Mouse (Mus musculus): ENCODE data around the gene Gabarapl2. TPM values are rescaled to one million over a fixed set of nuclear protein-coding genes. Genes with fewer than 3 reads are reported as not detected.

The Gabarapl2 gene
- polyA plus RNA-seq, 1 experiment from 2014 or later: 187 TPM

- no peak overlapping the region for H3K4me3 ChIP-seq (ENCODE audit: low read depth, low read length)
- H3K9ac ChIP-seq (replicated peaks; ENCODE audit: low read depth, low read length): no peak overlapping the region
- H3K27me3 ChIP-seq (ENCODE audit: control insufficient read depth, insufficient read depth, low read length): no peaks in the 10 kb centered on the region
- H3K9me3 ChIP-seq (ENCODE audit: control insufficient read depth, low read depth, low read length): no peaks in the 10 kb centered on the region
- H3K36me3 ChIP-seq (ENCODE audit: control insufficient read depth, insufficient read depth, low read length): peaks cover 31% of the 10 kb centered on the region
- no peak for ATAC-seq (ENCODE audit: insufficient number of reproducible peaks, insufficient read depth, low FRiP score, low read depth)
- no peak overlapping the region for H3K27ac ChIP-seq (ENCODE audit: low read length)
- H3K4me1 ChIP-seq (ENCODE audit: control insufficient read depth, insufficient read depth, low read length): no peaks in the 10 kb centered on the region; the same call in 1 of the 2 replicates
- WGBS: 23% methylated on average over 7 of the region's 7 CpGs
- H3K4me2 ChIP-seq (replicated peaks; ENCODE audit: low read depth, low read length): no peak overlapping the region
These were observed 49.4 kb downstream of the Gabarapl2 start for GRCm38 (mm10) chr8:111989911-111990310.

- Histone ChIP-seq H3K27ac (ENCODE audit: low read length) (no peak overlapping the region), H3K4me3 (ENCODE audit: low read depth, low read length) (peak overlapping the region; percentile 84), H3K36me3 (ENCODE audit: control insufficient read depth, insufficient read depth, low read length) (peaks cover 38% of the 10 kb centered on the region), H3K9me3 (ENCODE audit: control insufficient read depth, low read depth, low read length) (no peaks in the 10 kb centered on the region), H3K9ac (replicated peaks; ENCODE audit: low read depth, low read length) (peak overlapping the region; percentile 63; the same call in 1 of the 2 replicates), H3K4me2 (replicated peaks; ENCODE audit: low read depth, low read length) (peak overlapping the region; percentile 66), H3K27me3 (ENCODE audit: control insufficient read depth, insufficient read depth, low read length) (no peaks in the 10 kb centered on the region), H3K4me1 (ENCODE audit: control insufficient read depth, insufficient read depth, low read length) (no peaks in the 10 kb centered on the region; the same call in 1 of the 2 replicates)
- ATAC-seq (ENCODE audit: insufficient number of reproducible peaks, insufficient read depth, low FRiP score, low read depth): no peak
- 60% methylated on average over 8 of the region's 8 CpGs for WGBS
These were observed 50.8 kb downstream of the Gabarapl2 start for GRCm38 (mm10) chr8:111991278-111991677.

- H3K27ac ChIP-seq (ENCODE audit: low read length): no peak within 1 kb of the TSS
These were observed 51.7 kb downstream of the Gabarapl2 start, which contains the start of gene Adat1 for GRCm38 (mm10) chr8:111992013-111992702. TSS of gene Adat1 (minus strand) at chr8:111992302.

GRCm38 (mm10) chr8:111992703-111993039, 52.2 kb downstream of the Gabarapl2 start:
- 68% methylated on average over 3 of the region's 3 CpGs for WGBS
- peak overlapping the region; percentile 84; the same call in 1 of the 2 replicates for H3K4me3 ChIP-seq (ENCODE audit: low read depth, low read length)
- no peak overlapping the region for H3K9ac ChIP-seq (replicated peaks; ENCODE audit: low read depth, low read length)
- no peaks in the 10 kb centered on the region for H3K27me3 ChIP-seq (ENCODE audit: control insufficient read depth, insufficient read depth, low read length)
- no peaks in the 10 kb centered on the region; the same call in 1 of the 2 replicates for H3K4me1 ChIP-seq (ENCODE audit: control insufficient read depth, insufficient read depth, low read length)
- peaks cover 50% of the 10 kb centered on the region for H3K36me3 ChIP-seq (ENCODE audit: control insufficient read depth, insufficient read depth, low read length)
- 0 out of 2 replicates have a peak overlapping the region, but pooled peaks have one; percentile 66 for H3K4me2 ChIP-seq (replicated peaks; ENCODE audit: low read depth, low read length)
- H3K27ac ChIP-seq (ENCODE audit: low read length): no peak overlapping the region
- ATAC-seq (ENCODE audit: insufficient number of reproducible peaks, insufficient read depth, low FRiP score, low read depth): no peak
- no peaks in the 10 kb centered on the region for H3K9me3 ChIP-seq (ENCODE audit: control insufficient read depth, low read depth, low read length)

More at GRCm38 (mm10) chr8:111992013-111992702, 51.7 kb downstream of the Gabarapl2 start, which contains the start of gene Adat1:
- Histone ChIP-seq H3K4me1 (ENCODE audit: control insufficient read depth, insufficient read depth, low read length) (no peaks in the 10 kb centered on the region; the same call in 1 of the 2 replicates), H3K36me3 (ENCODE audit: control insufficient read depth, insufficient read depth, low read length) (peaks cover 46% of the 10 kb centered on the region), H3K4me3 (ENCODE audit: low read depth, low read length) (peak within 1 kb of the TSS; percentile 84), H3K27me3 (ENCODE audit: control insufficient read depth, insufficient read depth, low read length) (no peaks in the 10 kb centered on the region), H3K9me3 (ENCODE audit: control insufficient read depth, low read depth, low read length) (no peaks in the 10 kb centered on the region), H3K4me2 (replicated peaks; ENCODE audit: low read depth, low read length) (peak within 1 kb of the TSS; percentile 66), H3K9ac (replicated peaks; ENCODE audit: low read depth, low read length) (peak within 1 kb of the TSS; percentile 63)
- 4% methylated on average over 32 of the region's 33 CpGs for WGBS
- ATAC-seq (ENCODE audit: insufficient number of reproducible peaks, insufficient read depth, low FRiP score, low read depth): peak; percentile 93

Other genes starting within 250 kb of the Gabarapl2 start
- 201 TPM in 1 of 2 replicates, not detected in the other for gene Ctrb1, start 249.7 kb upstream of the Gabarapl2 start, polyA plus RNA-seq (2014; fragmentation: Nextera tagmentation; extraction: Ambion mirVana)
- 43.5 and 46.5 TPM in 2 replicates for gene Bcar1, start 196.9 kb upstream of the Gabarapl2 start, polyA plus RNA-seq (2014; fragmentation: Nextera tagmentation; extraction: Ambion mirVana)
- gene Cfdp1, start 86.4 kb upstream of the Gabarapl2 start, polyA plus RNA-seq (2014; fragmentation: Nextera tagmentation; extraction: Ambion mirVana): 206 and 215 TPM in 2 replicates
- 9.7 and 11.8 TPM in 2 replicates for gene Tmem170, start 64.0 kb upstream of the Gabarapl2 start, polyA plus RNA-seq (2014; fragmentation: Nextera tagmentation; extraction: Ambion mirVana)
- gene Chst5, start 30.3 kb upstream of the Gabarapl2 start, polyA plus RNA-seq (2014; fragmentation: Nextera tagmentation; extraction: Ambion mirVana): 3.0 and 3.9 TPM in 2 replicates
- gene Tmem231, start 6.8 kb upstream of the Gabarapl2 start, polyA plus RNA-seq (2014; fragmentation: Nextera tagmentation; extraction: Ambion mirVana): 14.8 and 16.6 TPM in 2 replicates
- gene Adat1, start 51.6 kb downstream of the Gabarapl2 start, polyA plus RNA-seq (2014; fragmentation: Nextera tagmentation; extraction: Ambion mirVana): 8.9 and 9.5 TPM in 2 replicates
- gene Kars, start 70.6 kb downstream of the Gabarapl2 start, polyA plus RNA-seq (2014; fragmentation: Nextera tagmentation; extraction: Ambion mirVana): 203 and 212 TPM in 2 replicates
- 22.3 and 24.7 TPM in 2 replicates for gene Terf2ip, start 70.7 kb downstream of the Gabarapl2 start, polyA plus RNA-seq (2014; fragmentation: Nextera tagmentation; extraction: Ambion mirVana)
- 0.38 and 1.4 TPM in 2 replicates for gene Gm6793, start 74.3 kb downstream of the Gabarapl2 start, polyA plus RNA-seq (2014; fragmentation: Nextera tagmentation; extraction: Ambion mirVana)

Data from stomach, embryonic 14.5 days (tissue).